Mouse (Mus musculus) MEL (cell line): Measurements from ENCODE around the gene Gm10663.

Experiments used
- CTCF ChIP-seq, 3 experiments: IDR thresholded peaks in 2 of 3; conservative IDR thresholded peaks in 1 of 3; 2 replicates each; pipeline ENCODE4 v1.5.1; 2011 to 2012; ENCODE audit warnings: low read length in 3 of 3, low read depth in 2 of 3, mild to moderate bottlenecking in 2 of 3, improper control_type of control experiment in 1 of 3, inconsistent platforms in 1 of 3, mixed read lengths in 1 of 3, moderate library complexity in 1 of 3; ENCODE audit not compliant: control insufficient read depth in 1 of 3, insufficient read depth in 1 of 3, poor library complexity in 1 of 3, severe bottlenecking in 1 of 3
- HCFC1 ChIP-seq: IDR thresholded peaks from 2 replicates; pipeline ENCODE4 v1.6.1; 2012; ENCODE audit warnings: low read depth, mild to moderate bottlenecking, inconsistent platforms, low read length, improper control_type of control experiment, moderate library complexity
- MAX ChIP-seq: IDR thresholded peaks from 2 replicates; pipeline ENCODE4 v1.6.1; 2011; ENCODE audit warnings: low read length, improper control_type of control experiment
- MYC ChIP-seq: IDR thresholded peaks from 2 replicates; pipeline ENCODE4 v1.6.1; 2011; ENCODE audit warnings: low read depth, mild to moderate bottlenecking, low read length, improper control_type of control experiment, moderate library complexity
- NELFE ChIP-seq: IDR thresholded peaks from 2 replicates; pipeline ENCODE4 v1.6.1; 2011; ENCODE audit warnings: low read depth, low read length, improper control_type of control experiment
- POLR2A ChIP-seq, 2 experiments: IDR thresholded peaks; 2 replicates each; pipeline ENCODE4 v1.6.1; 2011 to 2012; ENCODE audit warnings: low read length in 2 of 2, mild to moderate bottlenecking in 2 of 2, control low read depth in 1 of 2, improper control_type of control experiment in 1 of 2, low read depth in 1 of 2, moderate library complexity in 1 of 2; ENCODE audit not compliant: control insufficient read depth in 1 of 2, insufficient read depth in 1 of 2, poor library complexity in 1 of 2
- RAD21 ChIP-seq: IDR thresholded peaks from 2 replicates; pipeline ENCODE4 v1.6.1; 2011; ENCODE audit warnings: mild to moderate bottlenecking, low read depth, low read length, improper control_type of control experiment
- RCOR1 ChIP-seq: IDR thresholded peaks from 2 replicates; pipeline ENCODE4 v1.6.1; 2012; ENCODE audit warnings: low read depth, mild to moderate bottlenecking, inconsistent platforms, low read length, improper control_type of control experiment
- USF1 ChIP-seq: IDR thresholded peaks from 2 replicates; pipeline ENCODE4 v1.6.1; 2014; ENCODE audit warnings: low read depth, mild to moderate bottlenecking, inconsistent platforms, low read length, improper control_type of control experiment, moderate library complexity

GRCm38 (mm10) chr8:65034136-65034535 lies 40.7 kb upstream of the Gm10663 start:
- TF ChIP-seq CTCF (IDR thresholded peaks at IDR 0.05 in 2 of 3, conservative IDR thresholded peaks at IDR 0.05 in 1 of 3; ENCODE audit: control insufficient read depth in 1 of 3, insufficient read depth in 1 of 3, low read depth in 2 of 3, low read length in 3 of 3, poor library complexity in 1 of 3, severe bottlenecking in 1 of 3) (no peak), RCOR1 (no peak), NELFE (no peak), MAX (no peak), RAD21 (no peak), HCFC1 (no peak), MYC (no peak), POLR2A (IDR thresholded peaks at IDR 0.05; ENCODE audit: control insufficient read depth in 1 of 2, insufficient read depth in 1 of 2, low read depth in 1 of 2, low read length in 2 of 2, poor library complexity in 1 of 2) (no peak), USF1 (no peak)
